Mouse (Mus musculus) midbrain, embryonic 10.5 days (tissue): ENCODE measurements at regions not wholly inside any gene's neighbourhood (a gene's known extent, or its start where the extent isn't known, plus 50 kb on each side); places are given as distances from the start of the nearest gene placed in this dataset.

Source experiments
- DNase-seq: peaks from one replicate; pipeline ENCODE4 v3.0.0-alpha.2; 2017; ENCODE audit warnings: low spot score
- H3K27ac ChIP-seq: fragments of 300-500 bp; sonication (generic); replicated peaks from 2 replicates; pipeline ENCODE4 v1.5.1; 2016; ENCODE audit warnings: mild to moderate bottlenecking
- H3K27me3 ChIP-seq: fragments of 300-500 bp; sonication (generic); 2 replicates; pipeline ENCODE4 v1.6.1; 2016; ENCODE audit warnings: low read depth, mild to moderate bottlenecking; ENCODE audit not compliant: poor library complexity, severe bottlenecking
- H3K36me3 ChIP-seq: fragments of 300-500 bp; sonication (generic); 2 replicates; pipeline ENCODE4 v1.6.1; 2016; ENCODE audit warnings: mild to moderate bottlenecking, moderate library complexity
- H3K4me1 ChIP-seq: fragments of 300-500 bp; sonication (generic); 2 replicates; pipeline ENCODE4 v1.6.1; 2016
- H3K4me3 ChIP-seq: fragments of 300-500 bp; sonication (generic); 2 replicates; pipeline ENCODE4 v1.5.1; 2016; ENCODE audit warnings: mild to moderate bottlenecking, moderate library complexity
- H3K9me3 ChIP-seq: fragments of 300-500 bp; sonication (generic); replicated peaks from 2 replicates; pipeline ENCODE4 v1.6.1; 2016; ENCODE audit warnings: mild to moderate bottlenecking
- WGBS: fragments of 180-500 bp; shearing (Covaris S2); methylation state at CpG from one replicate; pipeline ENCODE4 v1.1.7; 2016; 5-methylcytosine and 5-hydroxymethylcytosine counted together

DNA sequence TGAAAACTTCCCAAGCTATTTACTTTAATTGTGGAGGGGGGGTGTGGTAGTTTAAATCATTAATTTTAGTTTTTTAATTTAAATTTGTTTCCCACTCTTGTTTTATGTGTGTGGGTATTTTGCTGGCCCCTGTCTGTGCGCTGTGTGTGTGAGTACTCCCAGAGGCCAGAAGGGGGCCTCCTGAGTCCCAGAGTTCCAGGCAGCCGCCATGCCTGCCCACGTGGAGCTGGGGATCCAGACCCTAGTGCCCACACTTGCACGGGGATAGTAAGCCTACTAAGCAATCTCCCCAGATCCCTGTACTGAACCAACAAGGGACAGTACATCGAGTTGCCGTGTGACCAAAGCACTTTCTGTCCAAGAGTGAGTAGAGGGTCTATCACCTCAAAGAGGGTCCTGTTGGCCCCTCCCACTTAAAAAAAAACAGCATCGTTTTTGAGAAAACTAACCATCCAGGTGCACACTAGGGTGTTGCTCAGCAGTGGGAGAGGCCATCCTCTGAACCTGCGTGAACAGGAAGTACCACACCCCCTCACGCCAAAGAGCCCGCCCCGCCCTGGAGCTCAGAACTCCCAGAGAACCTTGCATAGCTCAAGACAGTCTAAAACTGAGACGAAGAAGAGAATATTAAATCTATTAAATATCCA is 160.4 kb upstream of the Haao start:
- no peak overlapping the region for H3K4me3 ChIP-seq
- DNase-seq: no peak
- H3K36me3 ChIP-seq: no peaks in the 10 kb centered on the region
- H3K4me1 ChIP-seq: peaks cover 23% of the 10 kb centered on the region
- WGBS: 87% methylated on average over 12 of the region's 12 CpGs
- H3K27me3 ChIP-seq: peaks cover 12% of the 10 kb centered on the region
- no peaks in the 10 kb centered on the region for H3K9me3 ChIP-seq
- H3K27ac ChIP-seq: no peak overlapping the region

GRCm38 (mm10) chr17:84006748-84007147 is 159.0 kb upstream of the Haao start:
- Histone ChIP-seq H3K27ac (no peak overlapping the region), H3K27me3 (peaks cover 12% of the 10 kb centered on the region), H3K4me3 (no peak overlapping the region), H3K9me3 (no peaks in the 10 kb centered on the region), H3K36me3 (no peaks in the 10 kb centered on the region), H3K4me1 (peaks cover 23% of the 10 kb centered on the region)
- WGBS: 89% methylated on average over 9 of the region's 9 CpGs
- DNase-seq: no peak

GRCm38 (mm10) chr17:84004237-84004636 is 156.5 kb upstream of the Haao start:
- DNase-seq: no peak
- no peaks in the 10 kb centered on the region for H3K36me3 ChIP-seq
- H3K27me3 ChIP-seq: peaks cover 12% of the 10 kb centered on the region
- peaks cover 19% of the 10 kb centered on the region for H3K4me1 ChIP-seq
- no peak overlapping the region for H3K4me3 ChIP-seq
- H3K9me3 ChIP-seq: no peaks in the 10 kb centered on the region
- 36% methylated on average over 6 of the region's 6 CpGs for WGBS
- H3K27ac ChIP-seq: peak overlapping the region; percentile 70

GRCm38 (mm10) chr17:84003489-84004234 is 155.9 kb upstream of the Haao start:
- Histone ChIP-seq H3K36me3 (no peaks in the 10 kb centered on the region), H3K27me3 (peaks cover 12% of the 10 kb centered on the region), H3K4me3 (no peak overlapping the region), H3K27ac (peak overlapping the region; percentile 70), H3K4me1 (peaks cover 13% of the 10 kb centered on the region), H3K9me3 (no peaks in the 10 kb centered on the region)
- DNase-seq: no peak
- WGBS: 34% methylated on average over 9 of the region's 9 CpGs

- Histone ChIP-seq H3K27ac (no peak overlapping the region), H3K4me3 (no peak overlapping the region), H3K9me3 (no peaks in the 10 kb centered on the region), H3K4me1 (peaks cover 10% of the 10 kb centered on the region), H3K36me3 (no peaks in the 10 kb centered on the region), H3K27me3 (peaks cover 12% of the 10 kb centered on the region)
- no peak for DNase-seq
- 92% methylated on average over 6 of the region's 6 CpGs for WGBS
Observed at GRCm38 (mm10) chr17:84002939-84003338, 155.2 kb upstream of the Haao start.

DNA sequence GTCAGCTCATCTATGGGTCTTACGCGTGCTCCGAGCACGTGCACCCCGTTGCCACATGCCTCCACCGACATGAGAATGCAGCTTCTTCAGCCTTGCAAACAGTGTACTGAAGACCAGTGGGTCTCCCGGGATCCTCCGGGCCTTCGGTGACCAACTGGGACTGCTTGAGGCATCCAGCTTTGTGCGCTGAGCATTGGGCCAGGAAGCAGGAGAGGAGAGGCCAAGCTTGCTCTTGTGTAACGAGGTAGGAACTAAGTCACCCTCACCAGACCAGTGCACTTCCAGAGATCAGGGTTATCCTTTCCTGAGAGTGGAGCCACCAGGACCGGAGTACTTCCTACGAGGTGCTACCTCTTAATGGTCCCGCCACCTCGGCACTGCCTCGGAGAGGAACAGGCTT is 154.6 kb upstream of the Haao start:
- Histone ChIP-seq H3K4me3 (no peak overlapping the region), H3K36me3 (no peaks in the 10 kb centered on the region), H3K27ac (no peak overlapping the region), H3K9me3 (no peaks in the 10 kb centered on the region), H3K27me3 (peaks cover 12% of the 10 kb centered on the region), H3K4me1 (peaks cover 10% of the 10 kb centered on the region)
- 94% methylated on average over 16 of the region's 16 CpGs for WGBS
- DNase-seq: no peak

- Histone ChIP-seq H3K36me3 (no peaks in the 10 kb centered on the region), H3K27me3 (peaks cover 9% of the 10 kb centered on the region), H3K27ac (no peak overlapping the region), H3K4me1 (peaks cover 10% of the 10 kb centered on the region), H3K4me3 (no peak overlapping the region), H3K9me3 (no peaks in the 10 kb centered on the region)
- WGBS: 82% methylated on average over 6 of the region's 6 CpGs
- no peak for DNase-seq
Observed at GRCm38 (mm10) chr17:84000115-84000514, 152.4 kb upstream of the Haao start.

- no peaks in the 10 kb centered on the region for H3K27me3 ChIP-seq
- no peak for DNase-seq
- H3K27ac ChIP-seq: no peak overlapping the region
- 81% methylated on average over 10 of the region's 10 CpGs for WGBS
- peaks cover 5% of the 10 kb centered on the region for H3K4me1 ChIP-seq
- H3K4me3 ChIP-seq: no peak overlapping the region
- H3K36me3 ChIP-seq: no peaks in the 10 kb centered on the region
- H3K9me3 ChIP-seq: no peaks in the 10 kb centered on the region
Observed at GRCm38 (mm10) chr17:83998972-83999545, 151.3 kb upstream of the Haao start.

DNA sequence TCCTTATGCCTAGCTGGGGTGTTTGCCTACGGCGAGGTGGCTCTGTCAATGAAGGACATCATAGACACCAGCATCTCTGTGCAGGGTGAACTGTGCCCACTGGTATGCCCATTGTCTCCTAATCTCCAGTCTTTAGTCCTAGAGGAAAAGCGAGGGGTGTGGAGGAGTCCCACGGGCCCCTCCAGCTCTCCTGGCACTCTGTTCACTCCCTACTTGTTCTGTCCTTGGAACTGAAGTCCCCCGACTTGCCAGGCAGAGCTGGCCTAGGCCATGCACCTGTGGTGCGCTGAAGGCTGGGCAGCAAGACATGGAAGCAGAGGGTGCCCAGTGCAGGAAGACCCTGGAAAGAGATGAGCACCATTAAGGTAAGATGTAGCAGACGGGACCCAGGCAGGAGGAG is 150.6 kb upstream of the Haao start:
- Histone ChIP-seq H3K4me1 (no peaks in the 10 kb centered on the region), H3K4me3 (no peak overlapping the region), H3K27ac (no peak overlapping the region), H3K36me3 (no peaks in the 10 kb centered on the region), H3K9me3 (no peaks in the 10 kb centered on the region), H3K27me3 (no peaks in the 10 kb centered on the region)
- DNase-seq: no peak
- 92% methylated on average over 7 of the region's 7 CpGs for whole genome bisulfite sequencing

DNA sequence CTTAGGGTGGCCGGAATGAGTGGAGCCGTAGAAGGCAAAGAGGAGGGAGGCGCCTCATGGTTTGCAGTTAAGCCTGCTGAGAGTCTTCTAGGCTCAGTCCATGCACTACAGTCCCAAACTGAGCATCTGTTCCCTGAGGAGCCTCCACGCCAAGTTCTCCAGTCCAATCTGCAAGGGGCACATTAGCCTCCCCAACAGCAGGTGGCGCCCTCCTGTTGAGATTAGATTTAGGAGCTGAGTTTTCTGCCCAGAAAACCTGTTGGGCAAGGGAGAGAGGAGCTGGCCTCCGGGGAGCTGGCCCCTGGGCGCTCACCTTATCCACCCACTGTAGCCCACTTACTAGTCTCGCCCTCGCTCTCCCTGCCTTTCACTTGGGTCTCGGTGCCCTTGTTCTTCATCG is 150.0 kb upstream of the Haao start:
- WGBS: 86% methylated on average over 11 of the region's 11 CpGs
- H3K27me3 ChIP-seq: no peaks in the 10 kb centered on the region
- DNase-seq: no peak
- no peak overlapping the region for H3K4me3 ChIP-seq
- no peaks in the 10 kb centered on the region for H3K9me3 ChIP-seq
- H3K4me1 ChIP-seq: no peaks in the 10 kb centered on the region
- H3K27ac ChIP-seq: no peak overlapping the region
- H3K36me3 ChIP-seq: no peaks in the 10 kb centered on the region

GRCm38 (mm10) chr17:83993028-83993427 is 145.3 kb upstream of the Haao start:
- WGBS: 83% methylated on average over 2 of the region's 2 CpGs

GRCm38 (mm10) chr17:83990421-83991365 is 142.9 kb upstream of the Haao start:
- WGBS: 72% methylated on average over 13 of the region's 13 CpGs
- Histone ChIP-seq H3K27ac (peak overlapping the region; percentile 62), H3K4me3 (no peak overlapping the region), H3K4me1 (peaks cover 27% of the 10 kb centered on the region), H3K9me3 (no peaks in the 10 kb centered on the region), H3K27me3 (no peaks in the 10 kb centered on the region), H3K36me3 (no peaks in the 10 kb centered on the region)
- DNase-seq: peak; percentile 38

More at GRCm38 (mm10) chr17:83993028-83993427, 145.3 kb upstream of the Haao start:
- DNase-seq: no peak
- H3K27me3 ChIP-seq: no peaks in the 10 kb centered on the region
- no peak overlapping the region for H3K27ac ChIP-seq
- H3K36me3 ChIP-seq: no peaks in the 10 kb centered on the region
- no peak overlapping the region for H3K4me3 ChIP-seq
- no peaks in the 10 kb centered on the region for H3K9me3 ChIP-seq
- peaks cover 15% of the 10 kb centered on the region for H3K4me1 ChIP-seq
